Mouse (Mus musculus): Measurements from ENCODE around the gene Olfr1354.
"Not testable (repeated sequence)": the region's sequence is repeated elsewhere in the genome, so short reads cannot be mapped to it uniquely, and the experiment has no call there.

Olfr1354 gene

GRCm38 (mm10) chr10:78912871-78913270 lies at the start of gene Olfr1354:
Gene Olfr1354, plus strand, starts transcription at chr10:78913171.
- not testable (repeated sequence) for DNase-seq (ENCODE audit: low spot score in 2 of 2)

- no peak for DNase-seq (ENCODE audit: low spot score in 2 of 2)
Measured at GRCm38 (mm10) chr10:78875240-78875639, 37.7 kb upstream of the Olfr1354 start, which contains the start of gene Olfr1355. Gene Olfr1355, plus strand, starts transcription at chr10:78875540.

GRCm38 (mm10) chr10:78950336-78950735 lies 37.4 kb downstream of the Olfr1354 start, which contains the start of gene Olfr8:
Gene Olfr8, plus strand, starts transcription at chr10:78950636.
- DNase-seq (ENCODE audit: low spot score in 2 of 2), result not testable (repeated sequence)

GRCm38 (mm10) chr10:78963009-78963408 lies 50.0 kb downstream of the Olfr1354 start, which contains the start of gene Olfr1353:
Gene Olfr1353, plus strand, starts transcription at chr10:78963309.
- not testable (repeated sequence) for DNase-seq (ENCODE audit: low spot score in 2 of 2)
